Mouse (Mus musculus): ENCODE measurements at regions not wholly inside any gene's neighbourhood (a gene's known extent, or its start where the extent isn't known, plus 50 kb on each side); places are given as distances from the start of the nearest gene placed in this dataset.

DNA sequence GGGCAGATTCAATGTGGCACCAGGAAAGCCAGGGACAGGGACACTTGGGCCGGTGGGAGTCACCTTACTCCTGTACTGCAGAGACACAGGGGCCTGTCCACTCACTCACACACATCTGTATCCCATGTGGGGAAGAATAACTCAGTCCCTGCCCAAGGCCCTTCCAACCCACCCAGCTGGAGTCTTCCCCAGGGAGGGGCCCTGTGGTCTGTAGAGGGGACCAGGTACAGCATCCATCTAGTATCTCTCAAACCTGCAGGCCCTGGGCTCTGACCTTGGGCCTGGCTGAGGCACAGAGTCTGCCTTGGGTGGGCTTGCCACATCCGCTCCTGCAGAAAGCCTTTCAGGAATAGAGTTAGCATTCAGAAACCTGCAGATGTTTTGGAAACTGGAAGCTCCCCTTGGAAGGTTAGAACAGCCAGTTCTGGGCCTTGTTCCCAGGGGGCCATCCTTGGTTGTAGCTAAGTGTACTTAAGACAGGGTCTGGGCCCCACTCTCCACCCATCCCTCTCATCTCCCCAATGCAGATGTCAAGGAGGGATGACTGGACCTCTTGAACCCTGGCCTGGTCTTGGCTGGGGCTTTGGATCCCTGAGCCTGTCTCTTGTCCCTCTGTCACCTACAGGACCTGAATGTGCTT lies 84.7 kb upstream of the Tmem189 start:
- H3K4me2 ChIP-seq: no peak overlapping the region
- ATAC-seq (ENCODE audit: low FRiP score): no peak
- 0 out of 2 replicates have a peak overlapping the region, but pooled peaks have one; percentile 18 for H3K9ac ChIP-seq
- H3K4me1 ChIP-seq: peaks cover 33% of the 10 kb centered on the region
- no peaks in the 10 kb centered on the region for H3K9me3 ChIP-seq
- H3K27ac ChIP-seq: no peak overlapping the region
- no peak overlapping the region for H3K4me3 ChIP-seq (replicated peaks)
- 0 out of 2 replicates have a peak, but pooled peaks cover 3% of the 10 kb centered on the region for H3K27me3 ChIP-seq
- no peaks in the 10 kb centered on the region for H3K36me3 ChIP-seq (replicated peaks)
- WGBS: 90% methylated on average over 2 of the region's 2 CpGs

DNA sequence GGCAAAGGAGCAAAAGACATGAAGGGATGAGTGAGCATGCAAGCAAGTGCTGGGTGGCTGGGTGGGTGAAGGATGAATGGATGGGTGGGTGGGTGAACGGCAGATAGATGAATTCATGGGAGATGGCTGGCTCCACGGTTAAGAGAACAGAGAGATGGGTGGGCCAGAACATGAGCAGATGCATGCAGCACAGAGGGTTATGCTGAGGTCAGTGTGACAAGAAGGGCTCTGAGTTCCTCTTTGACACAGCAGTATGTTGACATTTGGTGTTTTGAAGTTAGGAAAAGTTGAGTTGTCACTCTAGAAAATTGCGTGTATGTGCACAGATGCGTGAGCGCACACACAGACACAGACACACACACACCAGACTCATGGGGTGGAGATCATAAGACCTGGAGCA lies 83.2 kb upstream of the Tmem189 start:
- no peak overlapping the region for H3K4me3 ChIP-seq (replicated peaks)
- no peak overlapping the region for H3K9ac ChIP-seq
- H3K4me2 ChIP-seq: no peak overlapping the region
- H3K36me3 ChIP-seq (replicated peaks): no peaks in the 10 kb centered on the region
- H3K9me3 ChIP-seq: no peaks in the 10 kb centered on the region
- H3K27me3 ChIP-seq: 0 out of 2 replicates have a peak, but pooled peaks cover 3% of the 10 kb centered on the region
- H3K27ac ChIP-seq: no peak overlapping the region
- WGBS: 96% methylated on average over 5 of the region's 5 CpGs
- no peak for ATAC-seq (ENCODE audit: low FRiP score)
- H3K4me1 ChIP-seq: peaks cover 21% of the 10 kb centered on the region

DNA sequence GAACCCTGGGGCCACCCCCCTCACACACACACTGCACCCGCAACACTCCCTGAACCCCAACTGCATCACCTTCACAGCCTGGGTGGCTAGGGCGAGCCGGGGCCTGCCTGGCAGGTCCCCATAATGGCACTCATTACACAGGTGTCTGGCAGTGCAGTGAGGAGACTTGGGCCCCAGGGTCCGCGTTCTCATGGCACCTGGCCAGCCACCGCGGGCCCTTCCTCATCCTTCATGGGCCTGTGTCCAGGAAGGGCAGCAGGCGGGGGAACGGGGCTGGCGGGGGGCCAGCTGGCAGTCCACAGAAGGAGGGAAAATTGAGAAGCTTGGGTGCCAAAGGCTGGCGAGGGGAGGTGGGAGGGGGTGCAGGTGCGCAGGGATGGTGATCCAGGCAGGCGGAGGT lies 78.3 kb upstream of the Tmem189 start:
- no peaks in the 10 kb centered on the region for H3K9me3 ChIP-seq
- H3K4me1 ChIP-seq: peaks cover 2% of the 10 kb centered on the region; the same call in 1 of the 2 replicates
- H3K9ac ChIP-seq: no peak overlapping the region
- WGBS: 77% methylated on average over 13 of the region's 13 CpGs
- H3K27me3 ChIP-seq: no peaks in the 10 kb centered on the region
- H3K4me3 ChIP-seq (replicated peaks): no peak overlapping the region
- ATAC-seq (ENCODE audit: low FRiP score): no peak; the same call in 1 of the 2 replicates
- H3K4me2 ChIP-seq: no peak overlapping the region
- H3K36me3 ChIP-seq (replicated peaks): no peaks in the 10 kb centered on the region
- H3K27ac ChIP-seq: no peak overlapping the region

DNA sequence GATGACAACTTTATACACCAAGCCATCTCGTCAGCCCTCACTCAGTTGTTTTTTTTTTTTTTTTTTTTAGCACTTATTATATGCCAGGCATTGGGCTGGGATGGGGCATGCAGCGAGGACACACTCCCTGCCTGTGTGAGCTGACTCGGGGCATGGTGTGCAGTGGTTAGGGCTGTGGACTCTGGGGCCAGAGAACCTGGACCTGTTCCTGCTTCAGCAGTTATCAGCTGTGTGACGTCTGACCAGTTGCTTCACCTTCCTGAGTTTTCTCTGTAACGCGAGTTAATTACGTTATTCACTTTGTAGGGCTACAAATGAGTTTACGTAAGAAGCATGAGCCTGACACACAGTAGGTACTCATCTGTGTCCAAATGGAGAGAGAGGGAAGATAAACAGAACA lies 77.7 kb upstream of the Tmem189 start:
- WGBS: 94% methylated on average over 8 of the region's 8 CpGs
- H3K36me3 ChIP-seq (replicated peaks): no peaks in the 10 kb centered on the region
- no peaks in the 10 kb centered on the region for H3K27me3 ChIP-seq
- peaks cover 2% of the 10 kb centered on the region; the same call in 1 of the 2 replicates for H3K4me1 ChIP-seq
- no peak overlapping the region for H3K4me2 ChIP-seq
- H3K27ac ChIP-seq: no peak overlapping the region
- no peak overlapping the region for H3K4me3 ChIP-seq (replicated peaks)
- no peak for ATAC-seq (ENCODE audit: low FRiP score)
- H3K9me3 ChIP-seq: no peaks in the 10 kb centered on the region
- H3K9ac ChIP-seq: no peak overlapping the region

- WGBS: 86% methylated on average over 6 of the region's 6 CpGs
- Histone ChIP-seq H3K9me3 (no peaks in the 10 kb centered on the region), H3K27ac (no peak overlapping the region), H3K36me3 (replicated peaks) (no peaks in the 10 kb centered on the region), H3K9ac (no peak overlapping the region), H3K4me3 (replicated peaks) (no peak overlapping the region), H3K4me1 (peaks cover 2% of the 10 kb centered on the region; the same call in 1 of the 2 replicates), H3K4me2 (no peak overlapping the region), H3K27me3 (no peaks in the 10 kb centered on the region)
- no peak for ATAC-seq (ENCODE audit: low FRiP score)
Observed at GRCm38 (mm10) chr2:167765811-167766210, 76.2 kb upstream of the Tmem189 start.

DNA sequence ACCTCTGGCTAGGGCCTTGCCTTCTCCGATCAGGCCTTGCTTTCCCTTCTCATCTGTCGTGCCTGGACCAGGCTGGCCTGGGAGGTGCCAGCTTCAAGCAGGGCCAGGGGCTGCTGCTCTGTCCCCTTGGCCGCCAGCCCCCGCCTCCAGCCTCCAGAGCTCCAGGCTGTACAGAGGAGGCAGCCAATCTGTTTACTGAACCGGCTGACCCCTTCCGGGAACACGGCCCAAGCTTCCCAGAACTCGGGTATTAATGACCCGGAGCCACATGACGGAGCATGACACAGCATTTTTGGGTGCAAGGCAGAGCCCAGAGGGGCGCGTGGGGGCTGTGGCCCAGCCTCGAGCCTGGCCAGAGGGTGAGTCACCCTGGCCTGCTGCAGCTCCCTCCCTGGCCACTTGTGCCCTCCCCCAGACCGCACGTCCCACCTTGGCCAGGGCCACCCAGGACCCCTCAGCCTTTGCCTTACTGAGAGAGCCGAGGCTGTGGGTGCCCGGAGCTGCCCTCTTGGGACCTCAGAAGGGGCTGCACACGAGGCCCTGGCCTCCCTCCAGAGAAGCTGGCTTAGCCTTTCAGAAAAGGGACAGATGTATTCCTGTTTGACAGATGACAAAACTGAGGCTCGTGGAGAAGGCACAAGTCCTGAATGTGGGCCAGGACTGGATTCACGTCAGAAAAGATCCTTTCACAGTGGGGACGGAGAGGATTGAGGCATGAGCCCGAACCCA lies 75.6 kb upstream of the Tmem189 start:
- H3K9ac ChIP-seq: no peak overlapping the region
- no peak overlapping the region for H3K27ac ChIP-seq

DNA sequence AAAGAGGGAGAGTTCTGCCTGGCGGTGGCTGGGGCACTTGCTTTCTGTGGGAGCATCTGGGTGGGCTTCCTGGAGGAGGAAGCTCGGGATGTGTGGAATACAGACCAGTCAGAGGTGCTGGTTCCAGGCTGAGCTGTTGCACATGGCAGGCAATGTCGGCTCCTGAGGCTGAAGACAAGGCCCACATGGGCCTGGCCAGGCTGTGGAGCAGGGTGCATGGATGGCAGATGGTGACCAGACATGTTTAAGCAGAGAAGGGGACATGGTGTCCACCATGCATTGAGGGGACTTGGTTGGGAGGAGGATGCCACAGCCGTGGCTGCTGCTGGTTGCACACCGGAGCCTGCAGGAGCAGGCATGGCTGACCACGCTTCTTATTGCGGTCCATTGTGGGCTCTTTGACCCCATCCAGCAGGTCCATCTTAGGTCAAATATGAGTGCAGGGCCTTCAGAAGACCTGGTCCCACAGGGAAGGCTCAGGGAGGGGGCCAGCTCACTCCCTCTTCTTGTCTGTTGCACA lies 74.3 kb upstream of the Tmem189 start:
- H3K27ac ChIP-seq: no peak overlapping the region
- WGBS: 92% methylated on average over 7 of the region's 7 CpGs
- no peak for ATAC-seq (ENCODE audit: low FRiP score)

More for the DNA sequence above, 75.6 kb upstream of the Tmem189 start:
- no peaks in the 10 kb centered on the region for H3K9me3 ChIP-seq
- no peak for ATAC-seq (ENCODE audit: low FRiP score)
- H3K36me3 ChIP-seq (replicated peaks): no peaks in the 10 kb centered on the region
- peaks cover 2% of the 10 kb centered on the region; the same call in 1 of the 2 replicates for H3K4me1 ChIP-seq
- WGBS: 58% methylated on average over 22 of the region's 22 CpGs
- no peak overlapping the region for H3K4me3 ChIP-seq (replicated peaks)
- no peak overlapping the region for H3K4me2 ChIP-seq
- no peaks in the 10 kb centered on the region for H3K27me3 ChIP-seq

DNA sequence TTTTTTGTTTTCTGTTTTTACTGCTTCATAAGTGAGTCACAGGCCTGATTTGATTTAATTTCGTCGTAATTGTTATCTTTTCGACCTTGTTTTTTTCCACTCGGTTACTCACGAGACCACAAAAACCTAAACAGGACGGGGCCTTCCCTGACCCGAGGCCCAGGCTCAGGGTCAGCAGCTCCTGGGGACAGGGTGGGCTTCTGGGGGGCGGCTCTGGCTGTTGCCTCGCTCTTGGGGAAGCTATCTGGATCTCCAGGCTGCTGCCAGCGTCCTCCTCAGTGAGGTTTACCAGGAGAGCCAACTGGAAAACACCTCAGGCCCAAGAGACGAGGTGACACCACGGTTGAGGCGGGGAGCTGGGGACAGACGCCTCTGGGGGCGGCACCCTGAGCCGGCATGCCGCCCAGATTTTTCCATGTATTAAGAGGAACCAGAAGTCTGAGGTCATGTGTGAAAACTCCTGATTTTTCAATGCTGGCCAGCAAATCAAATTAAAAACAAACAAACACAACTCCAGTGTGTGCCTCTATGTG lies 71.8 kb upstream of the Tmem189 start:
- no peak overlapping the region for H3K4me3 ChIP-seq (replicated peaks)
- peaks cover 7% of the 10 kb centered on the region; the same call in 1 of the 2 replicates for H3K4me1 ChIP-seq
- no peak for ATAC-seq (ENCODE audit: low FRiP score)
- H3K4me2 ChIP-seq: no peak overlapping the region
- 81% methylated on average over 17 of the region's 17 CpGs for WGBS
- H3K9me3 ChIP-seq: no peaks in the 10 kb centered on the region
- no peaks in the 10 kb centered on the region for H3K27me3 ChIP-seq
- H3K27ac ChIP-seq: no peak overlapping the region
- H3K36me3 ChIP-seq (replicated peaks): no peaks in the 10 kb centered on the region
- no peak overlapping the region for H3K9ac ChIP-seq

More for the DNA sequence above, 74.3 kb upstream of the Tmem189 start:
- no peaks in the 10 kb centered on the region for H3K9me3 ChIP-seq
- no peak overlapping the region for H3K4me3 ChIP-seq (replicated peaks)
- no peak overlapping the region for H3K9ac ChIP-seq
- H3K4me2 ChIP-seq: no peak overlapping the region
- peaks cover 4% of the 10 kb centered on the region for H3K4me1 ChIP-seq
- no peaks in the 10 kb centered on the region for H3K27me3 ChIP-seq
- no peaks in the 10 kb centered on the region for H3K36me3 ChIP-seq (replicated peaks)

- no peaks in the 10 kb centered on the region for H3K9me3 ChIP-seq
- H3K27me3 ChIP-seq: no peaks in the 10 kb centered on the region
- peaks cover 7% of the 10 kb centered on the region; the same call in 1 of the 2 replicates for H3K4me1 ChIP-seq
- no peak for ATAC-seq (ENCODE audit: low FRiP score)
- no peak overlapping the region for H3K27ac ChIP-seq
- no peak overlapping the region for H3K9ac ChIP-seq
- 80% methylated on average over 13 of the region's 13 CpGs for WGBS
- no peak overlapping the region for H3K4me2 ChIP-seq
- no peaks in the 10 kb centered on the region for H3K36me3 ChIP-seq (replicated peaks)
- no peak overlapping the region for H3K4me3 ChIP-seq (replicated peaks)
Observed at GRCm38 (mm10) chr2:167760681-167761403, 71.2 kb upstream of the Tmem189 start.

GRCm38 (mm10) chr2:167759603-167760390 lies 70.2 kb upstream of the Tmem189 start:
- H3K9me3 ChIP-seq: no peaks in the 10 kb centered on the region
- ATAC-seq (ENCODE audit: low FRiP score): no peak
- no peak overlapping the region for H3K27ac ChIP-seq
- no peak overlapping the region for H3K9ac ChIP-seq
- H3K36me3 ChIP-seq (replicated peaks): no peaks in the 10 kb centered on the region
- H3K4me1 ChIP-seq: peaks cover 7% of the 10 kb centered on the region; the same call in 1 of the 2 replicates
- 87% methylated on average over 9 of the region's 9 CpGs for WGBS
- no peaks in the 10 kb centered on the region for H3K27me3 ChIP-seq
- H3K4me2 ChIP-seq: no peak overlapping the region
- H3K4me3 ChIP-seq (replicated peaks): no peak overlapping the region

GRCm38 (mm10) chr2:167757157-167757780 lies 67.6 kb upstream of the Tmem189 start:
- Histone ChIP-seq H3K4me1 (peaks cover 7% of the 10 kb centered on the region; the same call in 1 of the 2 replicates), H3K9ac (no peak overlapping the region), H3K27ac (no peak overlapping the region), H3K4me3 (replicated peaks) (no peak overlapping the region), H3K4me2 (no peak overlapping the region), H3K36me3 (replicated peaks) (no peaks in the 10 kb centered on the region), H3K9me3 (no peaks in the 10 kb centered on the region), H3K27me3 (no peaks in the 10 kb centered on the region)
- WGBS: 61% methylated on average over 12 of the region's 12 CpGs
- ATAC-seq (ENCODE audit: low FRiP score): no peak

All from forebrain, embryonic 12.5 days (tissue).